Mouse (Mus musculus): ENCODE data around the gene Kcnq5. TPM values are rescaled to one million over a fixed set of nuclear protein-coding genes. Genes with fewer than 3 reads are reported as not detected.

Kcnq5 gene
- 2.7 and 4.2 TPM in 2 replicates for polyA plus RNA-seq (2015; fragmentation: Nextera tagmentation; extraction: Ambion mirVana)

DNA sequence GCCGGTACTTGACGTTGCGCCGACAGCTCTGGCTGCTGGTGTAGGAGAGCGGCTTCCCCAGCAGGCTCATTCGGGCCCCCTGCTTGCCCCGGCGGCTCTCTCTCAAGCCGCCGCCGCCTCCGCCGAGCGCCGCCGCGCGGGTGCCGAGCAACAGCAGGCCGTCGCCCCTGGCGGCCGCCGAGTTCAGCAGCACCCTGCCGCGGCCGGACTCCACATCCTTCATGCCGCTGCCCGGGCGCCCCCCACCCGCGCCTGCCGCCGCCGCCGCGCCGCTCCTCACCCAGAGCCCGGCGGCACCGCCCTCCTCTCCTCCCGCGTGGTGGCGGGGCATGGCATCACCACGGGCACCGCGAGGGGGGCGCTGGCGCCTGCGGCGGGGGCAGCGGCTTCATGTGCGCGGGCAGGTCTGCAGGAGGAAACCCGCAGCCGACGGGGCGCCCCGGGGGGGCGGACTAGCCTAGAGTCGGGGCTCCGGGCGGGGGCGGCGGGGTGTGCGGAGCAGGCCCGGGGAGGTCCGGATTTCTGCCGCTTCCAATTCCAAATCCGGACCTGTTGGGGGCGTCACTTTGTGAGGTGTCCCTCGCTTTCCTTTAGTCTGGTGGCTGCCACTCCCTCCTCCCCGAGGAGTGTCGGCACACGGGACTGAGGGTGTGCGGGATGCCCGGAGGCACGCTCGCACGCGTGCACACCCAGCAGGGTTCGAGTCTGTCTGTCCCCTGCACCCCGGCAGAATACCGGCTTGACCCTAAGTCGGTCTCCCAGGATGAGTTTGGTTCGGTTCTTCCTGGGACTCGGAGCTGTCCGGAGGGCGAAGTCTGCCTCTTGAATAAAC is at the start of gene Kcnq5:
Kcnq5 (minus strand) TSS at position 692 of the 832 bp plus-strand sequence.
- ATAC-seq (ENCODE audit: low FRiP score, low read depth) = peak; percentile 75
- under 1% methylated on average over 68 of the region's 89 CpGs for WGBS

DNA sequence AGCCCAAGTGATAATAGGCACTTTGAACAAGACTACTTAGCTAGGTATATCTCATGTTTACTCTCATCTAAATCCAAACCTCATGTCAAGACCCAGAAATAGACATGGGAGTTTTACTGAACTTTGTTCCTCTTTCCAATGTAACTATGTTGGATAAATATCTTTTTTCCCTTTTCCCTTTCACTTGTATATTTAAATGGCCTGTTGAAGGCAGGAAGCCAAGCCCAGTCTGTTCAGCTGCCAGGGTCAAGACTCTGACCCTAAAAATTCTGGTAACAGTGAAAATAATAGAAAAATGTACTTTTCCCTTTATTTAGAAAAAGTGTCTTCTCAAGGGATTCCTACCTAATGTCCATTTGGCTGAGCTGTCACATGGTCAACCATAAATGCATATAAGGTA is 18.0 kb upstream of the Kcnq5 start:
- no peak for ATAC-seq (ENCODE audit: low FRiP score, low read depth)
- H3K4me2 ChIP-seq (replicated peaks) = no peak overlapping the region
- H3K27ac ChIP-seq = no peak overlapping the region
- H3K36me3 ChIP-seq = no peaks in the 10 kb centered on the region
- no peak overlapping the region for H3K9ac ChIP-seq
- no peaks in the 10 kb centered on the region for H3K27me3 ChIP-seq
- no peaks in the 10 kb centered on the region for H3K9me3 ChIP-seq
- no peak overlapping the region for H3K4me3 ChIP-seq
- H3K4me1 ChIP-seq = 0 out of 2 replicates have a peak, but pooled peaks cover 3% of the 10 kb centered on the region

More for the DNA sequence above, at the start of gene Kcnq5:
- Histone ChIP-seq H3K4me3 (peak within 1 kb of the TSS; percentile 67), H3K9ac (peak within 1 kb of the TSS; percentile 77), H3K9me3 (no peaks in the 10 kb centered on the region), H3K36me3 (no peaks in the 10 kb centered on the region), H3K4me2 (replicated peaks) (peak within 1 kb of the TSS; percentile 92), H3K4me1 (peaks cover 28% of the 10 kb centered on the region), H3K27me3 (peaks cover 25% of the 10 kb centered on the region), H3K27ac (peak within 1 kb of the TSS; percentile 44)

DNA sequence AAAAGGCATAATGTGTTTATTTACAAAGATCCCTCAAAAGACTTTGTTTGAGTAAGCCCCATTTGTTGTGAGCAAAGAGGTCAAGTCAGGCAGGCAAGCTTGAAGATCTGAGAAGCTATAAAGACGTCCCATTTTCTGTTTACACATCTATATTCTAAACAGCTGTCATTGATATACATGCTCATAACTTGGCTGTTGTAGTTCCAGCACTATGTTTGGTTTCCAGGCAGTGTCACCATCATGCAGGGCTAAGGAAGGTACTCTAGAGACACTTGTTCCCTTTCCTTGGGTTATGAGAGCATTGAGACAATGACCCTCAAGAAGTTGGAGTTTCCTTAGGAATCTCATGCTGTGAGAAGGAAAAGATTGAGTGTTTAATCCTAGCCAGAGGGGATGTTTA is 17.6 kb upstream of the Kcnq5 start:
- Histone ChIP-seq H3K27ac (no peak overlapping the region), H3K4me3 (no peak overlapping the region), H3K4me2 (replicated peaks) (no peak overlapping the region), H3K9ac (no peak overlapping the region), H3K36me3 (no peaks in the 10 kb centered on the region), H3K4me1 (0 out of 2 replicates have a peak, but pooled peaks cover 3% of the 10 kb centered on the region), H3K9me3 (no peaks in the 10 kb centered on the region), H3K27me3 (no peaks in the 10 kb centered on the region)
- no peak for ATAC-seq (ENCODE audit: low FRiP score, low read depth)
- 59% methylated on average over 1 of the region's 1 CpGs for WGBS

DNA sequence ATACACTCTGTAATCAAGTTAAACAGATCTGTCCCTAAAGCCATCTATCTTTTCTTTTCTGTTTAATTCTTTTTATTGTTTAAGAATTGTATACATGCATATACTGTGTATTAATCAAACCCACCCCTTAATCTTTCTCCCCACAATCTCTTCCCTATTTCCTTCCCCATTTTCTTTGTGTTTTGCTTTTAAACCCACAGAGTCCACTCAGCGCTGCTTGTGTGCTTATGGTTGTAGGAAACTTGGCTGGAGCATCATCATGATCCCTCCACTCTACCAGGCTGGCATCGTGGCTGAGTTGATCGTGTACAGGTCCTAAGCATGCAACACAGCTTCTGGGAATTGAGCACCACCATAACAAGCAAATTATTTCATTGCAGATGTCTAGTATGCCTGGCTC is 12.3 kb upstream of the Kcnq5 start:
- Histone ChIP-seq H3K9ac (no peak overlapping the region), H3K27ac (no peak overlapping the region), H3K9me3 (no peaks in the 10 kb centered on the region), H3K4me1 (0 out of 2 replicates have a peak, but pooled peaks cover 3% of the 10 kb centered on the region), H3K4me2 (replicated peaks) (no peak overlapping the region), H3K27me3 (no peaks in the 10 kb centered on the region), H3K4me3 (no peak overlapping the region), H3K36me3 (no peaks in the 10 kb centered on the region)
- no peak for ATAC-seq (ENCODE audit: low FRiP score, low read depth)
- 85% methylated on average over 3 of the region's 3 CpGs for WGBS

GRCm38 (mm10) chr1:21967139-21967538 is 5.4 kb upstream of the Kcnq5 start:
- Histone ChIP-seq H3K27me3 (peaks cover 17% of the 10 kb centered on the region), H3K4me3 (no peak overlapping the region), H3K4me2 (replicated peaks) (no peak overlapping the region), H3K9me3 (no peaks in the 10 kb centered on the region), H3K4me1 (peaks cover 15% of the 10 kb centered on the region), H3K27ac (no peak overlapping the region), H3K36me3 (no peaks in the 10 kb centered on the region), H3K9ac (no peak overlapping the region)
- WGBS = 79% methylated on average over 3 of the region's 3 CpGs
- ATAC-seq (ENCODE audit: low FRiP score, low read depth) = no peak

- peaks cover 28% of the 10 kb centered on the region for H3K4me1 ChIP-seq
- no peak overlapping the region for H3K4me3 ChIP-seq
- H3K9me3 ChIP-seq = no peaks in the 10 kb centered on the region
- H3K36me3 ChIP-seq = no peaks in the 10 kb centered on the region
- H3K27me3 ChIP-seq = peaks cover 25% of the 10 kb centered on the region
- no peak overlapping the region for H3K27ac ChIP-seq
- H3K4me2 ChIP-seq (replicated peaks) = peak overlapping the region; percentile 92
- WGBS = 46% methylated on average over 16 of the region's 16 CpGs
- H3K9ac ChIP-seq = no peak overlapping the region
- ATAC-seq (ENCODE audit: low FRiP score, low read depth) = no peak
These were observed 1.4 kb upstream of the Kcnq5 start for GRCm38 (mm10) chr1:21962896-21963864.

GRCm38 (mm10) chr1:21962083-21962471 is 335 bp upstream of the Kcnq5 start:
- Histone ChIP-seq H3K36me3 (no peaks in the 10 kb centered on the region), H3K9ac (peak overlapping the region; percentile 77), H3K27me3 (peaks cover 25% of the 10 kb centered on the region), H3K27ac (no peak overlapping the region), H3K4me1 (peaks cover 28% of the 10 kb centered on the region), H3K4me2 (replicated peaks) (peak overlapping the region; percentile 92), H3K9me3 (no peaks in the 10 kb centered on the region), H3K4me3 (peak overlapping the region; percentile 67)
- under 1% methylated on average over 19 of the region's 19 CpGs for WGBS
- ATAC-seq (ENCODE audit: low FRiP score, low read depth) = peak; percentile 12; the same call in 1 of the 2 replicates

GRCm38 (mm10) chr1:21960421-21961250 is 1.1 kb downstream of the Kcnq5 start:
- H3K4me1 ChIP-seq = peaks cover 28% of the 10 kb centered on the region

GRCm38 (mm10) chr1:21959648-21960285 is 2.0 kb downstream of the Kcnq5 start:
- peak overlapping the region; percentile 77; the same call in 1 of the 2 replicates for H3K9ac ChIP-seq
- WGBS = 10% methylated on average over 8 of the region's 8 CpGs

More at GRCm38 (mm10) chr1:21960421-21961250, 1.1 kb downstream of the Kcnq5 start:
- Histone ChIP-seq H3K27ac (peak overlapping the region; percentile 44), H3K36me3 (no peaks in the 10 kb centered on the region), H3K4me2 (replicated peaks) (peak overlapping the region; percentile 92), H3K27me3 (peaks cover 25% of the 10 kb centered on the region), H3K9ac (peak overlapping the region; percentile 77), H3K9me3 (no peaks in the 10 kb centered on the region), H3K4me3 (peak overlapping the region; percentile 67)
- peak; percentile 53 for ATAC-seq (ENCODE audit: low FRiP score, low read depth)
- WGBS = under 1% methylated on average over 48 of the region's 48 CpGs

GRCm38 (mm10) chr1:21958013-21958412 is 3.7 kb downstream of the Kcnq5 start:
- no peak overlapping the region for H3K9ac ChIP-seq
- H3K9me3 ChIP-seq = no peaks in the 10 kb centered on the region
- peaks cover 17% of the 10 kb centered on the region for H3K27me3 ChIP-seq
- no peak overlapping the region for H3K27ac ChIP-seq
- peaks cover 20% of the 10 kb centered on the region for H3K4me1 ChIP-seq
- H3K4me3 ChIP-seq = no peak overlapping the region
- no peak overlapping the region for H3K4me2 ChIP-seq (replicated peaks)
- WGBS = 38% methylated on average over 4 of the region's 4 CpGs
- no peak for ATAC-seq (ENCODE audit: low FRiP score, low read depth)
- H3K36me3 ChIP-seq = no peaks in the 10 kb centered on the region

More at GRCm38 (mm10) chr1:21959648-21960285, 2.0 kb downstream of the Kcnq5 start:
- H3K9me3 ChIP-seq = no peaks in the 10 kb centered on the region
- H3K27me3 ChIP-seq = peaks cover 25% of the 10 kb centered on the region
- H3K4me3 ChIP-seq = peak overlapping the region; percentile 67
- no peak for ATAC-seq (ENCODE audit: low FRiP score, low read depth)
- H3K4me2 ChIP-seq (replicated peaks) = peak overlapping the region; percentile 92
- no peaks in the 10 kb centered on the region for H3K36me3 ChIP-seq
- peaks cover 28% of the 10 kb centered on the region for H3K4me1 ChIP-seq
- peak overlapping the region; percentile 44; the same call in 1 of the 2 replicates for H3K27ac ChIP-seq

DNA sequence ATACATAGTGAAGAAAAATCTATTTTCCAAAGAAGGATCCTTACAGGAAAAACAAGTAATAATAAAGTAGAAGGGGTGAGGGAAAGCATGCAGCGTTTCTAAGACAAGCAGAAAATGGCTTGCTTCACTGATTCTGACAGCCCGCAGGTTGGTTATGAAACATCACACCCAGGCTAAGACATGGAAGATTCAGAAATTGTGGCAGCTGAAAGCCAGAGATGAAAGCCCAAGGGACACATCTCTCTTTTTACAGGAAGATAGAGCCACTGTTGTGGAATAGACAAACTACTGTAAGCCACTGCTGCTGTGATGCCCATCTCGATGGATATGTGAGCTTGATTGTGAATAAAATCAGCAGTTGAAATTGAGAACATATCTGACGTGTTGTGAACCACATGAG is 20.9 kb downstream of the Kcnq5 start:
- Histone ChIP-seq H3K4me3 (no peak overlapping the region), H3K36me3 (no peaks in the 10 kb centered on the region), H3K27me3 (no peaks in the 10 kb centered on the region), H3K27ac (no peak overlapping the region), H3K4me1 (peaks cover 4% of the 10 kb centered on the region; the same call in 1 of the 2 replicates), H3K9ac (no peak overlapping the region), H3K4me2 (replicated peaks) (no peak overlapping the region), H3K9me3 (no peaks in the 10 kb centered on the region)
- 82% methylated on average over 4 of the region's 4 CpGs for WGBS
- ATAC-seq (ENCODE audit: low FRiP score, low read depth) = no peak

Data from limb, embryonic 13.5 days (tissue).